Mouse (Mus musculus): ENCODE measurements around the gene Vmn1r236. TPM values are rescaled to one million over a fixed set of nuclear protein-coding genes. Genes with fewer than 3 reads are reported as not detected.

Vmn1r236 gene
- polyA plus RNA-seq (2012; rRNA removed; ENCODE audit: low replicate concordance) = not detected in 2 replicates

GRCm38 (mm10) chr17:21282642-21283041 is at the start of gene Vmn1r236:
Vmn1r236 (plus strand) TSS chr17:21282942.

GRCm38 (mm10) chr17:21256111-21256510 is 26.6 kb upstream of the Vmn1r236 start, which contains the start of gene Vmn1r235:
Vmn1r235 (plus strand) TSS chr17:21256411.

GRCm38 (mm10) chr17:21311565-21311964 is 28.8 kb downstream of the Vmn1r236 start, which contains the start of gene Vmn1r237:
Vmn1r237 (plus strand) TSS chr17:21311865.

Other genes with a start within 250 kb of the Vmn1r236 start
- not detected in 2 replicates for gene Vmn1r234, start 56.9 kb upstream of the Vmn1r236 start, polyA plus RNA-seq (2012; rRNA removed; ENCODE audit: low replicate concordance)
- not detected in 2 replicates for gene Vmn1r235, start 26.5 kb upstream of the Vmn1r236 start, polyA plus RNA-seq (2012; rRNA removed; ENCODE audit: low replicate concordance)
- not detected in 2 replicates for gene Vmn1r237, start 28.9 kb downstream of the Vmn1r236 start, polyA plus RNA-seq (2012; rRNA removed; ENCODE audit: low replicate concordance)
- gene Zfp677, start 100.8 kb downstream of the Vmn1r236 start, polyA plus RNA-seq (2012; rRNA removed; ENCODE audit: low replicate concordance) = 0.59 and 0.86 TPM in 2 replicates
- gene Zfp54, start 140.3 kb downstream of the Vmn1r236 start, polyA plus RNA-seq (2012; rRNA removed; ENCODE audit: low replicate concordance) = 1.4 and 1.5 TPM in 2 replicates
- 1.4 and 1.5 TPM in 2 replicates for gene Zfp51, start 167.4 kb downstream of the Vmn1r236 start, polyA plus RNA-seq (2012; rRNA removed; ENCODE audit: low replicate concordance)
- gene Zfp53, start 206.1 kb downstream of the Vmn1r236 start, polyA plus RNA-seq (2012; rRNA removed; ENCODE audit: low replicate concordance) = 1.3 and 2.1 TPM in 2 replicates